Mouse (Mus musculus): ENCODE measurements at regions not wholly inside any gene's neighbourhood (a gene's known extent, or its start where the extent isn't known, plus 50 kb on each side); places are given as distances from the start of the nearest gene placed in this dataset.

GRCm38 (mm10) chr16:9077451-9077850, 247.6 kb downstream of the 1810013L24Rik start:
- WGBS, result 35% methylated on average over 2 of the region's 2 CpGs

DNA sequence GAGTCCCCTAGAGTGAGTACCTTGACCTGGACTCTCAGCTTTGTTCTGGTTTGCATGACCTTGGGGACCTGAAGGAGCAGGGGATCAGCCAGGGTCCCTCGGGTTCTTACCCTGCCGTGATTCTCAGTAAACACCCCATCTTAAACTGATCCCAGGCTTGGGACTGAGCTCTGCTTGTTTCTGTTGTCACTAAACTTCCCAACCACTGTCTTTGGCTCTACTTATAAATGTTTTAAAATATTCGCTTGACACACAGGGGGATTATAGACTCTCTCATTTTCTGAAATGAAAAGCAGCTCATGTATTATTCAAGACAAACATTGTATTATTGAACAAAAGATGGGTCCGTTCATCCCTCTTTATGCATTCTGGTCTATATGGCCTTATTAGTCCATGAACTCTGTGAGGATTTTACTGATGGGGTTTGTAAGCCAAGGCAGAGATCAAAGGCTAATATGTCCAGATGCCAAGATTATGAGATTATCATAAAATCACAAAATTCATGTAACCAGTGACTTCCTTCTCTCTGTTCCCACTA, 248.6 kb downstream of the 1810013L24Rik start:
- no peak overlapping the region for H3K4me3 ChIP-seq (ENCODE audit: low read depth, low read length)
- no peaks in the 10 kb centered on the region for H3K27me3 ChIP-seq (ENCODE audit: insufficient read depth, low read length)
- TF ChIP-seq CTCF (IDR thresholded peaks at IDR 0.05), result no peak
- H3K36me3 ChIP-seq (ENCODE audit: insufficient read depth, low read length), result no peaks in the 10 kb centered on the region
- H3K4me1 ChIP-seq (ENCODE audit: insufficient read depth, low read length), result no peaks in the 10 kb centered on the region
- ATAC-seq (ENCODE audit: low FRiP score) (no peak), DNase-seq (ENCODE audit: low spot score) (no peak)
- no peak overlapping the region for H3K9ac ChIP-seq (replicated peaks; ENCODE audit: low read length, poor library complexity, severe bottlenecking)
- H3K27ac ChIP-seq (ENCODE audit: low read depth, low read length), result no peak overlapping the region
- H3K4me2 ChIP-seq (ENCODE audit: low read depth, low read length, poor library complexity, severe bottlenecking), result no peak overlapping the region
- H3K9me3 ChIP-seq (ENCODE audit: low read length), result no peaks in the 10 kb centered on the region
- 9% methylated on average over 4 of the region's 4 CpGs for WGBS

More at GRCm38 (mm10) chr16:9077451-9077850, 247.6 kb downstream of the 1810013L24Rik start:
- H3K36me3 ChIP-seq (ENCODE audit: insufficient read depth, low read length), result no peaks in the 10 kb centered on the region
- no peak overlapping the region for H3K4me2 ChIP-seq (ENCODE audit: low read depth, low read length, poor library complexity, severe bottlenecking)
- no peaks in the 10 kb centered on the region for H3K4me1 ChIP-seq (ENCODE audit: insufficient read depth, low read length)
- no peak overlapping the region for H3K9ac ChIP-seq (replicated peaks; ENCODE audit: low read length, poor library complexity, severe bottlenecking)
- no peaks in the 10 kb centered on the region for H3K9me3 ChIP-seq (ENCODE audit: low read length)
- H3K27me3 ChIP-seq (ENCODE audit: insufficient read depth, low read length), result no peaks in the 10 kb centered on the region
- ATAC-seq (ENCODE audit: low FRiP score) (no peak), DNase-seq (ENCODE audit: low spot score) (no peak)
- no peak overlapping the region for H3K4me3 ChIP-seq (ENCODE audit: low read depth, low read length)
- H3K27ac ChIP-seq (ENCODE audit: low read depth, low read length), result no peak overlapping the region
- TF ChIP-seq CTCF (IDR thresholded peaks at IDR 0.05), result no peak

DNA sequence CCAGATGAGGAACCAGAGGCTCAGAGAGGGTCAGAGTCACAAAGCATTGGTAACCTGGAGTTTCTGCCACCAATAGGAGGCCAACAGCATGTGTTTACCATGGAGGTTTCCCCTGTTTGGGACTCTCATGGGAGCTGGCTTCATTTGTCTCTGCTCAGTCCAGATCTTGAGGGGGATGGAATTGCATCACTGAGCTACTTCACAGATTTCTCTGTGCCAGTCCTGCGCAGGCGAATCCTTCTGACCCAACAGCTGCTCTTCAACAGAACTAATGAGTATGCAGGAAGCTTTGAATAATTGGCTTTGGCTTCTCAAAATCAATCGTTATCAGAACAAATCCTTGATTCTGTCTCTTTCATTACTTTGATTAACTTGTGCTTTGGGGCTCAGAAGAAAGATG, 253.1 kb downstream of the 1810013L24Rik start:
- H3K9me3 ChIP-seq (ENCODE audit: low read length), result no peaks in the 10 kb centered on the region
- no peaks in the 10 kb centered on the region for H3K27me3 ChIP-seq (ENCODE audit: insufficient read depth, low read length)
- no peak for ATAC-seq (ENCODE audit: low FRiP score)
- no peak overlapping the region for H3K9ac ChIP-seq (replicated peaks; ENCODE audit: low read length, poor library complexity, severe bottlenecking)
- no peak for TF ChIP-seq CTCF (IDR thresholded peaks at IDR 0.05)
- no peak overlapping the region for H3K4me2 ChIP-seq (ENCODE audit: low read depth, low read length, poor library complexity, severe bottlenecking)
- H3K27ac ChIP-seq (ENCODE audit: low read depth, low read length), result no peak overlapping the region
- no peaks in the 10 kb centered on the region for H3K4me1 ChIP-seq (ENCODE audit: insufficient read depth, low read length)
- no peak for DNase-seq (ENCODE audit: low spot score)
- H3K36me3 ChIP-seq (ENCODE audit: insufficient read depth, low read length), result no peaks in the 10 kb centered on the region
- no peak overlapping the region for H3K4me3 ChIP-seq (ENCODE audit: low read depth, low read length)
- 77% methylated on average over 3 of the region's 3 CpGs for WGBS

- H3K9me3 ChIP-seq (ENCODE audit: low read length), result no peaks in the 10 kb centered on the region
- TF ChIP-seq CTCF (IDR thresholded peaks at IDR 0.05), result no peak
- DNase-seq (ENCODE audit: low spot score) (no peak), ATAC-seq (ENCODE audit: low FRiP score) (no peak)
- H3K4me1 ChIP-seq (ENCODE audit: insufficient read depth, low read length), result no peaks in the 10 kb centered on the region
- WGBS, result 62% methylated on average over 2 of the region's 2 CpGs
- H3K4me3 ChIP-seq (ENCODE audit: low read depth, low read length), result no peak overlapping the region
- no peaks in the 10 kb centered on the region for H3K36me3 ChIP-seq (ENCODE audit: insufficient read depth, low read length)
- H3K27ac ChIP-seq (ENCODE audit: low read depth, low read length), result no peak overlapping the region
- H3K9ac ChIP-seq (replicated peaks; ENCODE audit: low read length, poor library complexity, severe bottlenecking), result no peak overlapping the region
- H3K4me2 ChIP-seq (ENCODE audit: low read depth, low read length, poor library complexity, severe bottlenecking), result no peak overlapping the region
- H3K27me3 ChIP-seq (ENCODE audit: insufficient read depth, low read length), result no peaks in the 10 kb centered on the region
Observed at GRCm38 (mm10) chr16:9083740-9084139, 253.8 kb downstream of the 1810013L24Rik start.

DNA sequence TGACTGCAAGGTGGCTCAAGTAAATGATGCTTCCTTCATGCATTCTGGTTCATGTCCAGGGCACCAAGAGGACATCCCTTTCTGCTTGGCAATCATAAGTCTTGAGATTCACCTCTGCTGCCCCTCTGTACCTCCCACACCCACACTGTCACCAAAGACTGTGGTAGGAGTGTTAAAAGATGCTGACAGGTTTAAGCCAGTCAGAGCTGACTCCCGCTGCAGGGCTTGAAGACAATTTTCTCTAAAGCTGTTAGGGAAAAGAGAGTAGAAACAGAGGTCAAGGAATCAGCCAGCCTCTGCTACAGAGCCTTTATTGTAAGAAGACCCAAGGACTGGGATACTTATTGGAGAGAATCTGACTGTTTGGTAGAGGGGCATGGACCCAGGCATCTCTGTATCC, 254.7 kb downstream of the 1810013L24Rik start:
- ATAC-seq (ENCODE audit: low FRiP score), result no peak
- no peak overlapping the region for H3K4me3 ChIP-seq (ENCODE audit: low read depth, low read length)
- no peak overlapping the region for H3K27ac ChIP-seq (ENCODE audit: low read depth, low read length)
- no peak for DNase-seq (ENCODE audit: low spot score)
- H3K9me3 ChIP-seq (ENCODE audit: low read length), result no peaks in the 10 kb centered on the region
- no peak overlapping the region for H3K9ac ChIP-seq (replicated peaks; ENCODE audit: low read length, poor library complexity, severe bottlenecking)
- H3K4me1 ChIP-seq (ENCODE audit: insufficient read depth, low read length), result no peaks in the 10 kb centered on the region
- H3K27me3 ChIP-seq (ENCODE audit: insufficient read depth, low read length), result no peaks in the 10 kb centered on the region
- H3K36me3 ChIP-seq (ENCODE audit: insufficient read depth, low read length), result no peaks in the 10 kb centered on the region
- no peak for TF ChIP-seq CTCF (IDR thresholded peaks at IDR 0.05)
- no peak overlapping the region for H3K4me2 ChIP-seq (ENCODE audit: low read depth, low read length, poor library complexity, severe bottlenecking)
- 83% methylated on average over 1 of the region's 1 CpGs for WGBS

DNA sequence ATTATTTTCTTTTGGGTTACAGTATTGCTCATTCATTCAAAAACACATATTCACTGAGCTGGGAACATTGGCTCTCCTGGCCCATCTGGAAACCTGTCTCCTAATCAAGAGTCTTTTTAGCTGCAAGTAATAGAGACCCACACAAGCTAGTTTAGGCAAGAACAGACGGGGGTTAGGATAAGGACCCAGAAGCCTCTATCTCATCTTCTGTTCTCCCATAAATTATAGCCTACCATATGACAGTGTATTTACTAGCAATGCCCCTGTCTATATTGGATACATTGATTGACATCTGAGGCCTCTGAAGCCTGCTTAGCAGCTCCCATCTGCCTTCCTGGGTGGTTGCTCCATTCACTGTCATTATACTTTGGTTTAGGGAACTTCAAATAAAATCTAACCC, 255.2 kb downstream of the 1810013L24Rik start:
- WGBS, result 63% methylated on average over 1 of the region's 1 CpGs
- no peak for TF ChIP-seq CTCF (IDR thresholded peaks at IDR 0.05)
- no peaks in the 10 kb centered on the region for H3K27me3 ChIP-seq (ENCODE audit: insufficient read depth, low read length)
- no peaks in the 10 kb centered on the region for H3K4me1 ChIP-seq (ENCODE audit: insufficient read depth, low read length)
- ATAC-seq (ENCODE audit: low FRiP score) (no peak), DNase-seq (ENCODE audit: low spot score) (no peak)
- 0 out of 2 replicates have a peak, but pooled peaks cover 2% of the 10 kb centered on the region for H3K9me3 ChIP-seq (ENCODE audit: low read length)
- H3K36me3 ChIP-seq (ENCODE audit: insufficient read depth, low read length), result no peaks in the 10 kb centered on the region
- no peak overlapping the region for H3K4me2 ChIP-seq (ENCODE audit: low read depth, low read length, poor library complexity, severe bottlenecking)
- H3K4me3 ChIP-seq (ENCODE audit: low read depth, low read length), result no peak overlapping the region
- H3K27ac ChIP-seq (ENCODE audit: low read depth, low read length), result no peak overlapping the region
- no peak overlapping the region for H3K9ac ChIP-seq (replicated peaks; ENCODE audit: low read length, poor library complexity, severe bottlenecking)

All from midbrain, postnatal 0 days (tissue).